Mouse (Mus musculus) adrenal gland, postnatal 14 days (tissue): ENCODE data around the gene Krt79. TPM values are rescaled to one million over a fixed set of nuclear protein-coding genes. Genes with fewer than 3 reads are reported as not detected.

ENCODE experiments used
- DNase-seq: peaks from one replicate; pipeline ENCODE4 v3.0.0; 2021; ENCODE audit warnings: mixed read lengths
- microRNA-seq, 2 experiments: library from miRNA; unstranded; fragments of <30 nt; microRNA quantifications; one replicate each; pipeline ENCODE4 v1.2.0; 2021
- total RNA-seq: library from RNA; stranded (reverse); gene quantifications from 2 replicates; pipeline ENCODE4 v1.2.3, GENCODE M21; 2021

Krt79 gene
- total RNA-seq, 1 experiment from 2014 or later = 3.7 TPM

DNA sequence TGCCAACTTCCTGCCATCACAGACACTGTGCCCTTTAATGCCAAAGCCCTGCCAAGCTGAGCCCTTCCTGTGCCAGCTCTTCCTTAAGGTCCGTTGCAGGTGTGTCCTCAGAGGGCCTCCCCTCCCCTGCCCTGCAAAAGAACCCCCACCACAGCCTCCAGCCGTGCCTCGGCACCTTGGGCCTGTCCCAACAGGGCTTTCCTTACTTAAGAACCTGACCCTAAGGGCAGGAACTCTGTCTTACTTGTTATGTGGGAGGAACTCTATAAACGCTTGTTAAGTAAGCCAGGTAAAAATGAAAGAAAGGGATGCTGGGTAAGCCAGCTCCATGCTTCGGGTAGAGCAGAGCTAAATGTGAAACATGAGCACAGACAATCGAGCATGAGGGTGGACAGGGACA is 7.1 kb downstream of the Krt79 start:
- no peak for DNase-seq

DNA sequence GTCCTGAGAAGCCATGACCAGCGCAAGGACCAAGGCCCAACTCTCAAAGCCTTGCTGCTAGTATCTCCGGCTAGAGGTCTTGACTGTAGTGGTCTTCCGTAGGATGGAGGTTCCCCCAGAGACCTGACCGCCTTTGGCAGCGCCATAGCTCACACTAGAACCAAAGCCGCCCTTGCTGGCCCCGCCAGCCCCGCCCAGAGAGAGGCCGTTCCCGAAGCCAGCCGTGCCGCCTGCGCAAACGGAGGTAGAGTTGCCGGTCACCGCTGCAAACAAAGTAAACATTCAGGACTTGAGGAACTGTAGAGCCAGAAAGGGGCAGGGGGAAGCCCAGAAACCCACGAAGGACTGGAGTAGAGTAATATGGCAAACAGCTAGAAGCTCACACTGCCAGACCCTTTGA is 10.5 kb downstream of the Krt79 start:
- peak; percentile 68 for DNase-seq

- peak; percentile 75 for DNase-seq
Measured at GRCm38 (mm10) chr15:101929087-101929486, 11.0 kb downstream of the Krt79 start.

DNA sequence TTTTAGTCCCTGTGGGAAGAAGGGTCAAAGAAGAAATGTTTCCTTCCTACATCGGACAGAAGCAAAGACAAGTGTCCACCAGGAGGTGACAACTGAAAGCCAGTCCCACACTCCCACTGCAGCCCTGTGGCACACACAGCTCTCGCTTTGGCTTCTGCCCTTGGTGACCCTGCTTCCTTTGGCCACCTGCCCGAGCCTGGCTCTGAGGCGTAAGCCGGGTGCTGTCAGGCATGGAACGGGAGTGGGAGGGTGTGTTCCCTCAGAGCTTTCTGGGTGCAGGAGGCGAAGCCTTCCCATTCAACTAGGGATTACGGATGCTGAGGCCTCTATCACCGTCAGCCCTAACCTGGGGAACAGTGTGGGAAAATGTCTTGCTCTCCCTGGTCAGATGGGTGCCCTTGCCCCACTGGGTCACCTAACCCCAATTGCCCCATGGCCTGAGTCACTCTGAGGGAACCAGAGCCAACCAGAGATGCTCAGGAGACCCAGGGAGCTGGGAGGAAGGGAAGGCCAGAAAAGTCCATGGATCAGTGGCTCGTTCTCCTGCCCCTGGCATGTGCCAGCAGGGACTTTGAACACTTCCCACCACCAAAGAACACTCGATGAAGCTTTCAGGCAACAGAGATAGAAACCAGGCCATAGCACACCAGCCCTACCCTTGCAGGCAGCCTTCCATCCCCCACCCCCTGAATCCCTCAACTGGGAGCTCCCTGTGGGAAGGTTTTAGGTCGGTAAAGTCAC is 12.6 kb downstream of the Krt79 start:
- peak; percentile 83 for DNase-seq

DNA sequence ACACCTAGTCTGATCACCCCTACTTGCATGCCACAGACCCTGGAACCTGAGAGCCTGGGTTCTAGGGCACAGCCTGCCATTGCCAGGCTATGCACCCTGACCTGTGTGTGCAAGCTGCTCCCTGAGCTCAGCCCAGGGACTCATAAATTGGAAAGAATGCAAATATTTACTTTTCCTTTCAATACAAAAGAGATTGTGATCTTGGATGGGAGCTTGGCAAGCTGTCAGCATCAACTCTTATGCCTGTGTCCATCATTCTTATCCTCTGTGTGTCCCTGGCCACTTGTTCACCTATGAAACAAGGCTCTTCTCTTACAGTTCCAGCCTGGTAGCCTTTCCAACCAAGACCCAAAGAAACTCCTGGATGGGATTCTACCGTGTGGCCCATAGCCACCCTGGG is 15.1 kb downstream of the Krt79 start:
- DNase-seq = no peak

GRCm38 (mm10) chr15:101924635-101925034 is 15.5 kb downstream of the Krt79 start, which contains the start of gene Krt4:
Gene Krt4 (minus strand): TSS chr15:101924735.
- DNase-seq = no peak

DNA sequence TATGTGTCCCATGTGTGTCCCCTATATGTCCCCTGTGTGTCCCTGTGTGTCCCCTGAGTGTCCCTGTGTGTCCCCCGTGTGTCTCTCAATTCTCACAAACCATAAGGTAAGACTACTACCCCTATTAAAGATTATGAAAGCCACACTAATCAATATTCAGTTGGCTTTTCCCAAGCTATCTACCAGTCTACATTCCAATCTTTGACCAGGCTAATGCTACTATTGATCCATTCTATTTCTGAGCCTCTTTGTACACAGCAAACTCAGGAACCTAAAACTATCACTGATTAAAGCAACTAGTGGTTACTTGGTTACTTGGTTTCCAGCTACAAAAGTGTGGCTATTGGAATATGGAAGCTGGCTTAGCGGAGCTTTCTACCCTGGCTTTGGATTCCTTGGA is 17.8 kb downstream of the Krt79 start:
- DNase-seq = no peak

- DNase-seq = no peak
Measured at GRCm38 (mm10) chr15:101916072-101916471, 24.1 kb downstream of the Krt79 start.

DNA sequence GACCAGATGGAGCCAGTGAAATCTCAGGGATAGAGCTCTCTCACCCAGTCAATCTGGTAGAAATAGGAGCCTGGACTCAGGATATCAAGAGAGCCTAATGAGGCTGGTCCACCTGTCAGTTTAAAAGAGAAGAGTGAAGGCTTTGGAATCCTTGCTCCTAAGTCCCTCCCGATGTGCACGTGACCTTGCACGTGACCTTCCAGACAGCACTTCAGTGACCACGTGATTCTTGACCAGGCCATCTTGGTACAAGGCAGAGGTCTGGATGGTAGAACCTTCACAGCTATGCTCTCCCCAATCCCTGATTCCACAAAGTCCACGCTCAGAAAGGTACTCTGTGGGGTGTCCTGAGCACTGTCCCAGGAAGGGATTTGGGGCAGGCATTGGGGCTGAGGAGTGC is 35.3 kb downstream of the Krt79 start:
- no peak for DNase-seq

DNA sequence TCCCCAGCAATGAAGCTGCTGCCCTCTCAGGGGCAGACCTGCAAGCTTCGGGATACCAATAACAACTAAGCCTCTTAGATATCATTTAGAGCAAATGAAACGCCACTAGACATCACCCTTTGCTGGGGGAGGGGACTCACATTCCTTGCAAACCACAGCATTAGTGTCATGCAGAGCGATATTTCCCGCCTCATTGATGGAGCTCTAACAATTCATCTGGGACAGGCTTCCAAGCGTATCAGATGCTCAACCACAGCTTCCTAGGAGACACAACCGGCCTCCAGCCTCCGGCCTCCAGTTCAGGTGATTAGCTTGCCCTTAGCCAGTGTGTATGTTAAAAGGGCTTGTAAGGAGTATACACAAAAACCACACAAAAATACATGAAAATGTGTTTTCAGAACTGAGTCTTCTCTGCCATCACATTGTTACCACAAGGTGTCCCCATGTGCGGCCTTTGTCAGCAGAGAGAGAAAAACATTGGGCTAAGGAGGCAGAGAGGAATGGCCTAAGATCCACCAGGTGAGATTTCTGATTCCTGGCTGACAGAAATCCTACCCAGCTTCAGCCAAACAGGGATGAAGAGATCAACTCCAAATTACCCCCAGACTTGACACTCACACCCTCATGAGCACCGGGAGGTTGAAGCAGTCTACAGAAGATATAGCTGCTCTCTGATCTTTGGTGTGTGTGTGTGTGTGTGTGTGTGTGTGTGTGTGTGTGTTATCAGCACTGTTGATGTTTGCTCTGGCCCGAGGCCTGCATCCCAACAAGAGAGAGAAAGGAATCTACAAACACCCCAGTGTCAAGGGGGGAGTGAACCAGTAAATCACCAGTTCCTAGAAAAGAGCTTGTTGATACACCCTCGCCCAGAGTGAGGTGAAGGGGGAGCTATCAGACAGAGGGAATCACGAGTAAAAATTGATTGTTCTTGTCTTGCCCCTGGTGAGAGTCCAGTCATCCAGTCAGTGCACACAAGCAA is 37.7 kb downstream of the Krt79 start:
- no peak for DNase-seq

DNA sequence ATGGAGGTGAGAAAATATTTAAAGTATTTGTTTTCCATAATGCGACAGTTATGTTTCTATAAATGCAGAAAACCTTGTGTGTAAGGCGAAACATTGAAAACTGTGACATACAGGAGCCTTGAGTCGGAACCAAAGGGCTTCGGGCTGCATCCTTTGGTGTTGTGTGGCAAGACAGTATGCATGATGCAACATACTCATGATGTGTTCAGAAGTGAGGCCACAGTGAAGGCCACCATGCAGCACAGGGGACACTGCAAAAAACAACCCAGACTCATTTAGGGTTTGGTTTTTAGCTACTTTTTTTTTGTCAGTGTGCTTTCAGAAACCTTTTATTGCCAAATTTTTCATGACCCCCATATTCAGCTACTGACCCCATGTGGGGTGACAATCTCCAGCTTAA is 44.9 kb downstream of the Krt79 start:
- DNase-seq = peak; percentile 49

- DNase-seq = no peak
Measured at GRCm38 (mm10) chr15:101892820-101893219, 47.3 kb downstream of the Krt79 start, which contains the start of gene Krt76. Gene Krt76 (minus strand): TSS chr15:101892920.

- DNase-seq = peak; percentile 49
Measured at GRCm38 (mm10) chr15:101879776-101880175, 60.3 kb downstream of the Krt79 start.

Small RNAs within 50 kb of the gene (microRNA-seq; reads per million reads assigned to microRNA genes)
- 0 reads per million in 2 experiments for gene Gm44356

Other genes with a start within 250 kb of the Krt79 start
- not detected in 2 replicates for gene Krt6a, start 246.0 kb downstream of the Krt79 start, total RNA-seq
- not detected in 2 replicates for gene Krt5, start 227.4 kb downstream of the Krt79 start, total RNA-seq
- gene Krt71, start 197.2 kb downstream of the Krt79 start, total RNA-seq = not detected in 2 replicates
- not detected in 2 replicates for gene Krt72, start 153.9 kb downstream of the Krt79 start, total RNA-seq
- not detected in 2 replicates for gene Krt73, start 138.0 kb downstream of the Krt79 start, total RNA-seq
- not detected in 2 replicates for gene Krt2, start 122.2 kb downstream of the Krt79 start, total RNA-seq
- 0.23 and 0.44 TPM in 2 replicates for gene Krt1, start 89.5 kb downstream of the Krt79 start, total RNA-seq
- not detected in 2 replicates for gene Krt77, start 70.6 kb downstream of the Krt79 start, total RNA-seq
- gene Krt76, start 47.4 kb downstream of the Krt79 start, total RNA-seq = not detected in 2 replicates
- gene Krt4, start 15.6 kb downstream of the Krt79 start, total RNA-seq = 0.15 TPM in 1 of 2 replicates, not detected in the other
- gene Krt78, start 14.0 kb upstream of the Krt79 start, total RNA-seq = not detected in 2 replicates
- 1.5 and 14.6 TPM in 2 replicates for gene Krt8, start 64.2 kb upstream of the Krt79 start, total RNA-seq
- 2.4 and 11.6 TPM in 2 replicates for gene Krt18, start 87.9 kb upstream of the Krt79 start, total RNA-seq
- gene Eif4b, start 133.4 kb upstream of the Krt79 start, total RNA-seq = 224 and 250 TPM in 2 replicates
- gene Tns2, start 160.1 kb upstream of the Krt79 start, total RNA-seq = 83.0 and 121 TPM in 2 replicates
- 23.3 and 30.8 TPM in 2 replicates for gene Spryd3, start 195.9 kb upstream of the Krt79 start, total RNA-seq
- gene Igfbp6, start 204.0 kb upstream of the Krt79 start, total RNA-seq = 45.7 and 48.0 TPM in 2 replicates
- 0.26 and 4.7 TPM in 2 replicates for gene Soat2, start 210.2 kb upstream of the Krt79 start, total RNA-seq